Mouse (Mus musculus): ENCODE data around the gene Nek2. TPM values are rescaled to one million over a fixed set of nuclear protein-coding genes. Genes with fewer than 3 reads are reported as not detected.

Nek2 gene
- total and polyA plus RNA-seq, 3 experiments, result 17.3 to 61.9 (median 40.6) TPM

- Histone ChIP-seq H3K4me3 (ENCODE audit: low read depth, low read length) (no peak overlapping the region), H3K4me1 (ENCODE audit: insufficient read depth, low read depth, low read length) (no peaks in the 10 kb centered on the region), H3K36me3 (replicated peaks) (no peaks in the 10 kb centered on the region), H3K9me3 (replicated peaks) (peaks cover 2% of the 10 kb centered on the region; the same call in 1 of the 2 replicates), H3K27me3 (ENCODE audit: insufficient read depth, low read length) (peaks cover 7% of the 10 kb centered on the region; the same call in 1 of the 2 replicates)
- no peak for DNase-seq (ENCODE audit: low spot score)
- TF ChIP-seq GATA1 (IDR thresholded peaks at IDR 0.05; ENCODE audit: borderline replicate concordance, low read length), result no peak
- TF ChIP-seq CTCF (IDR thresholded peaks at IDR 0.05; ENCODE audit: low read depth, low read length), result no peak
- TF ChIP-seq GATA2 (IDR thresholded peaks at IDR 0.05; ENCODE audit: borderline replicate concordance, low read depth, low read length), result no peak
- TF ChIP-seq TAL1 (conservative IDR thresholded peaks at IDR 0.05; ENCODE audit: low read depth, low read length), result no peak
- TF ChIP-seq POLR2AphosphoS5 (IDR thresholded peaks at IDR 0.05; ENCODE audit: insufficient replicate concordance, low read depth, low read length), result no peak
- no peak for ATAC-seq (ENCODE audit: extremely low read depth, insufficient number of reproducible peaks, low FRiP score, poor library complexity, severe bottlenecking)
Observed at GRCm38 (mm10) chr1:191802820-191803655, 18.2 kb upstream of the Nek2 start.

GRCm38 (mm10) chr1:191804747-191805146 lies 16.5 kb upstream of the Nek2 start:
- H3K4me3 ChIP-seq (ENCODE audit: low read depth, low read length), result no peak overlapping the region
- no peaks in the 10 kb centered on the region for H3K4me1 ChIP-seq (ENCODE audit: insufficient read depth, low read depth, low read length)
- no peak for DNase-seq (ENCODE audit: low spot score)
- ATAC-seq (ENCODE audit: extremely low read depth, insufficient number of reproducible peaks, low FRiP score, poor library complexity, severe bottlenecking), result no peak
- no peaks in the 10 kb centered on the region; the same call in 1 of the 2 replicates for H3K9me3 ChIP-seq (replicated peaks)
- no peaks in the 10 kb centered on the region for H3K36me3 ChIP-seq (replicated peaks)
- TF ChIP-seq CTCF (IDR thresholded peaks at IDR 0.05; ENCODE audit: low read depth, low read length) (no peak), TAL1 (conservative IDR thresholded peaks at IDR 0.05; ENCODE audit: low read depth, low read length) (no peak), GATA1 (IDR thresholded peaks at IDR 0.05; ENCODE audit: borderline replicate concordance, low read length) (no peak), POLR2AphosphoS5 (IDR thresholded peaks at IDR 0.05; ENCODE audit: insufficient replicate concordance, low read depth, low read length) (no peak), GATA2 (IDR thresholded peaks at IDR 0.05; ENCODE audit: borderline replicate concordance, low read depth, low read length) (no peak)
- peaks cover 12% of the 10 kb centered on the region; the same call in 1 of the 2 replicates for H3K27me3 ChIP-seq (ENCODE audit: insufficient read depth, low read length)

GRCm38 (mm10) chr1:191805788-191806187 lies 15.5 kb upstream of the Nek2 start:
- H3K36me3 ChIP-seq (replicated peaks), result no peaks in the 10 kb centered on the region
- peaks cover 12% of the 10 kb centered on the region; the same call in 1 of the 2 replicates for H3K27me3 ChIP-seq (ENCODE audit: insufficient read depth, low read length)
- H3K4me1 ChIP-seq (ENCODE audit: insufficient read depth, low read depth, low read length), result no peaks in the 10 kb centered on the region
- DNase-seq (ENCODE audit: low spot score) (no peak), ATAC-seq (ENCODE audit: extremely low read depth, insufficient number of reproducible peaks, low FRiP score, poor library complexity, severe bottlenecking) (no peak)
- TF ChIP-seq GATA1 (IDR thresholded peaks at IDR 0.05; ENCODE audit: borderline replicate concordance, low read length) (no peak), POLR2AphosphoS5 (IDR thresholded peaks at IDR 0.05; ENCODE audit: insufficient replicate concordance, low read depth, low read length) (no peak), TAL1 (conservative IDR thresholded peaks at IDR 0.05; ENCODE audit: low read depth, low read length) (no peak), CTCF (IDR thresholded peaks at IDR 0.05; ENCODE audit: low read depth, low read length) (no peak), GATA2 (IDR thresholded peaks at IDR 0.05; ENCODE audit: borderline replicate concordance, low read depth, low read length) (no peak)
- no peaks in the 10 kb centered on the region; the same call in 1 of the 2 replicates for H3K9me3 ChIP-seq (replicated peaks)
- H3K4me3 ChIP-seq (ENCODE audit: low read depth, low read length), result no peak overlapping the region

GRCm38 (mm10) chr1:191806740-191807139 lies 14.5 kb upstream of the Nek2 start:
- ATAC-seq (ENCODE audit: extremely low read depth, insufficient number of reproducible peaks, low FRiP score, poor library complexity, severe bottlenecking) (no peak), DNase-seq (ENCODE audit: low spot score) (no peak)
- H3K4me1 ChIP-seq (ENCODE audit: insufficient read depth, low read depth, low read length), result no peaks in the 10 kb centered on the region
- no peak for TF ChIP-seq TAL1 (conservative IDR thresholded peaks at IDR 0.05; ENCODE audit: low read depth, low read length)
- TF ChIP-seq GATA1 (IDR thresholded peaks at IDR 0.05; ENCODE audit: borderline replicate concordance, low read length), result no peak
- no peak for TF ChIP-seq GATA2 (IDR thresholded peaks at IDR 0.05; ENCODE audit: borderline replicate concordance, low read depth, low read length)
- no peak for TF ChIP-seq CTCF (IDR thresholded peaks at IDR 0.05; ENCODE audit: low read depth, low read length)
- TF ChIP-seq POLR2AphosphoS5 (IDR thresholded peaks at IDR 0.05; ENCODE audit: insufficient replicate concordance, low read depth, low read length), result no peak
- H3K4me3 ChIP-seq (ENCODE audit: low read depth, low read length), result no peak overlapping the region
- no peaks in the 10 kb centered on the region; the same call in 1 of the 2 replicates for H3K9me3 ChIP-seq (replicated peaks)
- no peaks in the 10 kb centered on the region for H3K36me3 ChIP-seq (replicated peaks)
- peaks cover 12% of the 10 kb centered on the region; the same call in 1 of the 2 replicates for H3K27me3 ChIP-seq (ENCODE audit: insufficient read depth, low read length)

GRCm38 (mm10) chr1:191807979-191808378 lies 13.3 kb upstream of the Nek2 start:
- DNase-seq (ENCODE audit: low spot score) (no peak), ATAC-seq (ENCODE audit: extremely low read depth, insufficient number of reproducible peaks, low FRiP score, poor library complexity, severe bottlenecking) (no peak; the same call in 1 of the 2 replicates)
- Histone ChIP-seq H3K9me3 (replicated peaks) (no peaks in the 10 kb centered on the region; the same call in 1 of the 2 replicates), H3K27me3 (ENCODE audit: insufficient read depth, low read length) (peaks cover 18% of the 10 kb centered on the region), H3K36me3 (replicated peaks) (no peaks in the 10 kb centered on the region), H3K4me3 (ENCODE audit: low read depth, low read length) (no peak overlapping the region), H3K4me1 (ENCODE audit: insufficient read depth, low read depth, low read length) (no peaks in the 10 kb centered on the region)
- no peak for TF ChIP-seq GATA2 (IDR thresholded peaks at IDR 0.05; ENCODE audit: borderline replicate concordance, low read depth, low read length)

GRCm38 (mm10) chr1:191808688-191809223 lies 12.5 kb upstream of the Nek2 start:
- no peaks in the 10 kb centered on the region; the same call in 1 of the 2 replicates for H3K9me3 ChIP-seq (replicated peaks)
- H3K4me1 ChIP-seq (ENCODE audit: insufficient read depth, low read depth, low read length), result no peaks in the 10 kb centered on the region
- H3K4me3 ChIP-seq (ENCODE audit: low read depth, low read length), result no peak overlapping the region
- ATAC-seq (ENCODE audit: extremely low read depth, insufficient number of reproducible peaks, low FRiP score, poor library complexity, severe bottlenecking) (no peak), DNase-seq (ENCODE audit: low spot score) (no peak)
- H3K27me3 ChIP-seq (ENCODE audit: insufficient read depth, low read length), result peaks cover 19% of the 10 kb centered on the region
- TF ChIP-seq GATA1 (IDR thresholded peaks at IDR 0.05; ENCODE audit: borderline replicate concordance, low read length) (no peak), CTCF (IDR thresholded peaks at IDR 0.05; ENCODE audit: low read depth, low read length) (no peak), GATA2 (IDR thresholded peaks at IDR 0.05; ENCODE audit: borderline replicate concordance, low read depth, low read length) (no peak), POLR2AphosphoS5 (IDR thresholded peaks at IDR 0.05; ENCODE audit: insufficient replicate concordance, low read depth, low read length) (no peak), TAL1 (conservative IDR thresholded peaks at IDR 0.05; ENCODE audit: low read depth, low read length) (no peak)
- H3K36me3 ChIP-seq (replicated peaks), result no peaks in the 10 kb centered on the region
